Mouse (Mus musculus) right cerebral cortex, postnatal 4 days (tissue): ENCODE results near the gene Fdx1l.
"Not testable (repeated sequence)": the region's sequence is repeated elsewhere in the genome, so short reads cannot be mapped to it uniquely, and the experiment has no call there.

Experiments used
- DNase-seq: peaks from one replicate; pipeline ENCODE4 v3.0.0-alpha.2; 2022

Fdx1l gene

GRCm38 (mm10) chr9:21072641-21073040 is 773 bp downstream of the Fdx1l start:
- DNase-seq: no peak

GRCm38 (mm10) chr9:21067006-21067684 is 6.3 kb downstream of the Fdx1l start, which contains the start of gene Zglp1:
Zglp1 (minus strand) TSS chr9:21067093.
- DNase-seq: no peak

DNA sequence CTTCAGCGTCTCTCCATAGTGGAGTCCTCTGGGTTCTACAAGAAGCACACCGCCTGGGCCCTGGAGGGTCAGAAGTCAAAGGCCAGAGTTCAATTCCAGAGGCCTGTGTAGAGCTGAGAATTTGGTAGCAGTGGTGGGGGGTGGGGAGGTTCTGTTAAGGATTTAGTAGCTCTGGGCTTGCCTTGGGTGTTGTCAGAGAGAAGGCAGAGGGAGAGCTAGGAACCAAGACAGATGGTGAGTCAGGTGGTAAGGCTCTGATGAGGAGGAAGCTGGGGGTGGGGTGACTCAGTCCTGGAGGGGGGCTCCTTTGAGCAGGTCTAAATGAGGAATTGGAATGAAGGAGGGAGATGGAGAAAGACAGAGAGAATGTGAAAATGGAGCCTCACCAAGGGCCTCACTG is 10.5 kb downstream of the Fdx1l start:
- DNase-seq: no peak

DNA sequence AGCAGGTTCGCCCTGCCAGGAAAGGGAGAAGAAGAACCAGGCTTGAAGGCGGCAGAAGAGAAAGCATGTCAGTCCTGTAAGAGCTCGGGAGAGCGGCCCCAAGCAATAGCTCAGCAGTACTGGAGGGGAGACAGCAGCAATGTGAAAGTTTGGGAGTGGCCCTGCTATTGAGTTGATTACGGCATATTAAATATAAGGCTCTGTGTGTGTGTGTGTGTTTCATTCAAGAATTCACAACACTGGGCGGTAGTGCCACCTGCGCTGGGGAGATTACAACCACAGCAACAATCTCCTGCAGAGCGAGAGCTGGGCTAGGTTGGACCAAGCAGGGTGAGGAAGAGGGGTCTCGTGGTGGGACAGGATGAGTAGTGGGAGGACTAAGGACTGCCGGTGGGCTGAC is 21.8 kb downstream of the Fdx1l start:
- no peak for DNase-seq

DNA sequence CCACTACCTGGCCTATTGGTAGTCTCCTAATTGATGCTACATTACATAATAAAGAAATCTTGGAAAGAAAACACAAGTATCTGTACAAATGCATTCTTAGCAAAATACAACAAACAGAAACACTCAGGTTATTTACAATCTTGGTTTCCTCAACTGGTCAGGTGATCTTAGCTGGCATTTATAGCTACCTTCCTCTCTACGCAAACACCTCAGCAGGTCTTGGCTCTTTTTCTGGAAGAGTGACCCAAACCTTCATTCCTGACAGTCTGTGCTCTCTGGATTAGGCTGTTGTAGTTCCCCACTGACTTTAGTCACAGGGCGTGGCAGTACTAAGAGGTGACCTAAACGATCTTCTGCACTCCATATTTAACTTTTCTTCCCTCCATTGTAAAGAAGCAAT is 28.2 kb downstream of the Fdx1l start:
- DNase-seq: no peak

DNA sequence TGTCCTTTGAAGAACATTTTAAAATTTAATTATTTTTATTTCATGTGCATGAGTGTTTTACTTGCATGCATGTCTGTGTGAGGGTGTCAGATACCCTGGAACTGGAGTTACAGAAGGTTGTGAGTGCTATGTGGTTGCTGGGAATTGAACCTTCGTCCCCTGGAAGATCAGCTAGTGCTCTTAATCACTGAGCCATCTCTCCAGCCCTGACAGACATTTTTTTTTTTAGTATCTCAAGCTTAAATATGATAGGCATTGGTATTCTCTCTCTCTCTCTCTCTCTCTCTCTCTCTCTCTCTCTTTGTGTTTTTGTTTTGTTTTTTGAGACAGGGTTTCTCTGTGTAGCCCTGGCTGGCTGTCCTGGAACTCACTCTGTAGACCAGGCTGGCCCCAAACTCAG is 28.6 kb downstream of the Fdx1l start:
- not testable (repeated sequence) for DNase-seq

DNA sequence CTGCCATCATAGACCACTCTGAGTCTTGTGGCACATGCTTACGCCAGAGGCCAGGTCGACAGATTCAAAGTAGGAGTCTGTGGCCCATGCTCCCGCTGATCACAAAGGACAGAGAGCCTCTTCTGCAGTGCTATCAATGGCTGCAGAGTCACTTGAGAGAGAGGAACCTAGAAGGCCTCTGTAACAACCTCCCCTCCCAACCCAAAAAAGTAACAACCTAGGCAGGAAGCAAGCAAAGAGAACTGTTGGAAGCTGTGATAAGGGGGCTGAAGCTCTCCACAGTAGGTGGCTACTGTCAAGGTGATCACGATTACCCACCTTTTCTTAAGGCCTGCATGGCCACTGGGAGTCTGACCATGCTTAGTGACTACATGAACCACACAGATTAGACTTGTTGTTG is 29.9 kb downstream of the Fdx1l start:
- no peak for DNase-seq

- DNase-seq: no peak
Measured at GRCm38 (mm10) chr9:21041308-21041707, 32.1 kb downstream of the Fdx1l start.

GRCm38 (mm10) chr9:21039779-21040178 is 33.6 kb downstream of the Fdx1l start:
- DNase-seq: no peak

DNA sequence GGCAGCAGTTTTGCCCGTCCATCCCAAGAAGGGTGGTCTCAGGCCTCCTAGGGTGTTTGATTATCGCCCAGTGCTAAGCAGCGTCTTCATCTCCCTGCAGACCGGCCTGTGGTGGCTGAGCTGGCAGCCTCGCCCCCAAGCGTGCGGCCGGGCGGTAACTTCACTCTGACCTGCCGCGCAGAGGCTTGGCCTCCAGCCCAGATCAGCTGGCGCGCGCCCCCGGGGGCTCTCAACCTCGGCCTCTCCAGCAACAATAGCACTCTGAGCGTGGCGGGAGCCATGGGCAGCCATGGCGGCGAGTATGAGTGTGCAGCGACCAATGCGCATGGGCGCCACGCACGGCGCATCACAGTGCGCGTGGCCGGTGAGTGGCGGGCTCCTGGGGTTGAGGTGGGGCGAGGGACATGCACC is 35.9 kb downstream of the Fdx1l start:
- peak; percentile 66 for DNase-seq

GRCm38 (mm10) chr9:21036666-21037065 is 36.7 kb downstream of the Fdx1l start:
- no peak for DNase-seq

GRCm38 (mm10) chr9:21036161-21036560 is 37.3 kb downstream of the Fdx1l start:
- no peak for DNase-seq

DNA sequence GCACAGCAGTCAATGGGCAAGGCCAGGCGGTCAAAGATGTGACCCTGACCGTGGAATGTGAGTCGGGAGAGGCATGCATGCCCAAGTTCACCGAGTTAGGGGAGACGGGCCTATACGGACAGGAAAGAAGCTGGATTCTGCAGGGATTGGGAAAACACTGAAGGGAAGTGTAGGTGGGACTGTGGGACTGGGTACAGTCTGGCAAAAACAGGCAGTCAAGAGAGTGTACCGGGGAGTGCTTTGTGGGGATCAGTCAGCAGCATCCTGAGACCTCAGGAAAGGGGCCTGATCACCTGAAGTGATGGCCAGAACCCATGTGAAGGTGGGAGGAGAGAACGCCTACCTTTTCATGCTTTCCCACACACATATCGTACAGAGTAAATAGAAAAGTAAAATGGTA is 37.8 kb downstream of the Fdx1l start:
- no peak for DNase-seq

GRCm38 (mm10) chr9:21034481-21035085 is 38.8 kb downstream of the Fdx1l start:
- DNase-seq: no peak

GRCm38 (mm10) chr9:21033136-21033535 is 40.3 kb downstream of the Fdx1l start:
- DNase-seq: no peak

- DNase-seq: no peak
Measured at GRCm38 (mm10) chr9:21032491-21032890, 40.9 kb downstream of the Fdx1l start.

- DNase-seq: peak; percentile 75
Measured at GRCm38 (mm10) chr9:21031896-21032351, 41.5 kb downstream of the Fdx1l start, which contains the start of gene Icam5. Icam5 (plus strand) TSS chr9:21032073.

DNA sequence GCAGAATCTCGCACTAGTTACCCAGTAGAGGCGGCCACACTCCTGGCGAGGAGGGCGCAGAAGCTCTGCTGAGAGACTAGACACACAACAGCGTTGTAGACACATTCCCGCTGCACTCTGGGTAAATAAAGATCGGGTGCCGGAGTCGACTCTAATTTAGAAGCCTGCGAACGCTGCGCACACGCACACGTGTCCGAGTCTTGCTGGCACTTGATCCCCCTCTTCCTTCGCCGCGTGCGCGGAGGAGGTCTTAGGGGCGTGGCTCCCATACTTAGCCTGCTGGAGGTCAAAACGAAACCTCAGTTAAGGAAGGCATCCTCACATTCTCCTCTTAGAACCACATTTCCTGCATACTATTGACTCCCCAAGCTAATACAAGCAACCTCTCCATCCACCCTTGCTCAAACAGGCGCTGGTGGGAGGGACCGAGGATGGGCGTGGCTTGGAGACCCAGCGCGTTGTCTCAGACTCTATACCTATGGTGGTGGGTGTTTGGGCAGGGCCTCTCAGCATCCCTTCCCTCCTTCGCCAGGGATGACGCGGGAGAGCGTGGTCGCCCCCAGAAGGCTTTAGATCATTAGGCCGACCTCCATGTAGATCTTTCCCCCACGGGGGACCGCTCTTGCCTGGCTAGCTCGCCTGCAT is 42.0 kb downstream of the Fdx1l start:
- peak; percentile 69 for DNase-seq

GRCm38 (mm10) chr9:21030781-21031250 is 42.6 kb downstream of the Fdx1l start:
- DNase-seq: peak; percentile 82

- no peak for DNase-seq
Measured at GRCm38 (mm10) chr9:21030055-21030600, 43.3 kb downstream of the Fdx1l start.

GRCm38 (mm10) chr9:21029291-21030054 is 43.9 kb downstream of the Fdx1l start, which contains the start of gene Icam4:
Icam4 (plus strand) TSS chr9:21029373.
- peak; percentile 75 for DNase-seq

- DNase-seq: no peak
Measured at GRCm38 (mm10) chr9:21028560-21029110, 44.8 kb downstream of the Fdx1l start.
